9 mouse cellular contexts compared by ENCODE assay signal in genomic region chr13:21784311-21784710, GRCm38 (mm10). TPM values are rescaled to one million over a fixed set of nuclear protein-coding genes. Genes with fewer than 3 reads are reported as not detected.
DNase-seq lines count a peak whose midpoint lies in the region; ATAC-seq and TF ChIP-seq lines count a peak whose summit lies in the region.
"Had no signal": no experiment of that assay in that cellular context is flagged by ENCODE, and none has a peak within 500 bp of the region (broad histone marks: within the 10 kb centered on the region; RNA-seq: fewer than 3 reads in every experiment).

No protein-coding gene starts in this region.

- DNase-seq in lung, embryonic 14.5 days = peak; percentile 14
- no peak for DNase-seq in lung, adult 18-20 months
- peak; percentile 34 for DNase-seq in embryo, embryonic 11 days
- DNase-seq in retina, postnatal 1 day = no peak
- DNase-seq: right cerebral cortex, postnatal 14 days had no signal

- peak overlapping the region; percentile 100 for H3K27ac ChIP-seq in lung, embryonic 14.5 days (ENCODE audit: low read depth)
- H3K27ac ChIP-seq in hindbrain, embryonic 13.5 days = peak overlapping the region; percentile 31
- H3K27ac ChIP-seq in macrophage = peak overlapping the region; percentile 88

- H3K27me3 ChIP-seq in lung, embryonic 14.5 days (ENCODE audit: insufficient read depth, low read length) = no peaks in the 10 kb centered on the region
- H3K27me3 ChIP-seq in hindbrain, embryonic 13.5 days = 0 out of 2 replicates have a peak, but pooled peaks cover 3% of the 10 kb centered on the region

- no peaks in the 10 kb centered on the region for H3K79me2 ChIP-seq in macrophage (ENCODE audit: inconsistent target)

- TF ChIP-seq CTCF in lung, embryonic 14.5 days (IDR thresholded peaks at IDR 0.05; ENCODE audit: low read depth) = no peak

- no peaks in the 10 kb centered on the region for H3K9me3 ChIP-seq in lung, embryonic 14.5 days (ENCODE audit: low read depth, low read length)
- H3K9me3 ChIP-seq in hindbrain, embryonic 13.5 days = no peaks in the 10 kb centered on the region

- no peak overlapping the region for H3K4me3 ChIP-seq in lung, embryonic 14.5 days (ENCODE audit: low read depth, low read length)
- H3K4me3 ChIP-seq in hindbrain, embryonic 13.5 days = no peak overlapping the region; the same call in 1 of the 2 replicates
- no peak overlapping the region; the same call in 1 of the 2 replicates for H3K4me3 ChIP-seq in macrophage (ENCODE audit: inconsistent target)

- H3K4me1 ChIP-seq in lung, embryonic 14.5 days (ENCODE audit: insufficient read depth) = peaks cover 17% of the 10 kb centered on the region; the same call in 1 of the 2 replicates
- peaks cover 40% of the 10 kb centered on the region for H3K4me1 ChIP-seq in hindbrain, embryonic 13.5 days (replicated peaks)

- peak overlapping the region; percentile 45 for H3K9ac ChIP-seq in lung, embryonic 14.5 days
- peak overlapping the region; percentile 19; the same call in 1 of the 2 replicates for H3K9ac ChIP-seq in hindbrain, embryonic 13.5 days

- H3K4me2 ChIP-seq in lung, embryonic 14.5 days = peak overlapping the region; percentile 90
- H3K4me2 ChIP-seq in hindbrain, embryonic 13.5 days = peak overlapping the region; percentile 75

- 28% methylated on average over 6 of the region's 6 CpGs for WGBS in lung, embryonic 14.5 days
- WGBS in hindbrain, embryonic 13.5 days = 21% methylated on average over 6 of the region's 6 CpGs
- WGBS in macrophage (ENCODE audit: missing documents) = 88% methylated on average over 6 of the region's 6 CpGs

- no peak for ATAC-seq in lung, embryonic 14.5 days (ENCODE audit: insufficient read depth)
- no peak for ATAC-seq in hindbrain, embryonic 13.5 days (ENCODE audit: low FRiP score)
- ATAC-seq in erythroid progenitor cell, adult 5-6 weeks (replicated peaks; ENCODE audit: low FRiP score, poor library complexity, severe bottlenecking) = no peak
- no peak for ATAC-seq in cerebellum, adult (ENCODE audit: insufficient number of reproducible peaks, low FRiP score, low TSS enrichment)

- H3K36me3 ChIP-seq in lung, embryonic 14.5 days (ENCODE audit: insufficient read depth) = no peaks in the 10 kb centered on the region
- H3K36me3 ChIP-seq in hindbrain, embryonic 13.5 days = no peaks in the 10 kb centered on the region
- no peaks in the 10 kb centered on the region for H3K36me3 ChIP-seq in macrophage (ENCODE audit: inconsistent target)

RNA-seq across cellular contexts. Expression of gene Hist1h3i, which starts 1.1 kb away (rescaled TPM):
- 237 and 252 TPM in 2 replicates for polyA plus RNA-seq in lung, embryonic 14.5 days (2014; fragmentation: Nextera tagmentation; extraction: Ambion mirVana)
- 44.3 and 48.5 TPM in 2 replicates for polyA plus RNA-seq in hindbrain, embryonic 13.5 days (2015; fragmentation: Nextera tagmentation; extraction: Ambion mirVana)
- 10 to 100 TPM in 7 of 26 experiments, 1 to 10 TPM in 7, not detected in 12; 4.1 to 59.8 (median 9.4) TPM for total RNA-seq in macrophage (2018; cell fraction: chromatin; rRNA removed)
- total RNA-seq in macrophage (2018; cell fraction: cytosol; rRNA removed) = 10 to 100 TPM in 21 of 26 experiments, 1 to 10 TPM in 5; 4.4 to 63.6 (median 19.3) TPM
- total RNA-seq in macrophage (2018; cell fraction: nucleus; rRNA removed) = 10 to 100 TPM in 5 of 26 experiments, 1 to 10 TPM in 16, not detected in 5; 3.4 to 43.7 (median 6.8) TPM
- polyA plus RNA-seq in macrophage (2018) = not detected in 3 replicates
- total RNA-seq in erythroid progenitor cell, adult 5-6 weeks (2015; ENCODE audit: low replicate concordance) = 807 and 971 TPM in 2 replicates
- total RNA-seq in erythroid progenitor cell, adult 5-6 weeks (2017; ENCODE audit: low replicate concordance) = 793 and 862 TPM in 2 replicates

RNA-seq across cellular contexts. Expression of gene Hist1h2an, which starts 2.7 kb away (rescaled TPM):
- polyA plus RNA-seq in lung, embryonic 14.5 days (2014; fragmentation: Nextera tagmentation; extraction: Ambion mirVana) = 7.2 and 8.9 TPM in 2 replicates
- 1.8 and 2.8 TPM in 2 replicates for polyA plus RNA-seq in hindbrain, embryonic 13.5 days (2015; fragmentation: Nextera tagmentation; extraction: Ambion mirVana)
- 10 to 100 TPM in 1 of 26 experiments, 1 to 10 TPM in 6, not detected in 19; 4.5 to 13.8 (median 6.9) TPM for total RNA-seq in macrophage (2018; cell fraction: chromatin; rRNA removed)
- 10 to 100 TPM in 4 of 26 experiments, 1 to 10 TPM in 17, under 1 TPM in 2, not detected in 3; 0.92 to 20.1 (median 3.8) TPM for total RNA-seq in macrophage (2018; cell fraction: cytosol; rRNA removed)
- 10 to 100 TPM in 2 of 26 experiments, 1 to 10 TPM in 8, not detected in 16; 3.7 to 16.7 (median 6.7) TPM for total RNA-seq in macrophage (2018; cell fraction: nucleus; rRNA removed)
- not detected in 3 replicates for polyA plus RNA-seq in macrophage (2018)
- 9.4 and 13.4 TPM in 2 replicates for total RNA-seq in erythroid progenitor cell, adult 5-6 weeks (2015; ENCODE audit: low replicate concordance)
- total RNA-seq in erythroid progenitor cell, adult 5-6 weeks (2017; ENCODE audit: low replicate concordance) = 1,681 and 2,099 TPM in 2 replicates

RNA-seq across cellular contexts. Expression of gene Hist1h2bp, which starts 3.0 kb away (rescaled TPM):
- 2.0 and 3.4 TPM in 2 replicates for polyA plus RNA-seq in lung, embryonic 14.5 days (2014; fragmentation: Nextera tagmentation; extraction: Ambion mirVana)
- 0.68 and 0.97 TPM in 2 replicates for polyA plus RNA-seq in hindbrain, embryonic 13.5 days (2015; fragmentation: Nextera tagmentation; extraction: Ambion mirVana)
- 1 to 10 TPM in 2 of 26 experiments, not detected in 24; 2.6 to 3.0 TPM for total RNA-seq in macrophage (2018; cell fraction: chromatin; rRNA removed)
- total RNA-seq in macrophage (2018; cell fraction: cytosol; rRNA removed) = 1 to 10 TPM in 11 of 26 experiments, under 1 TPM in 11, not detected in 4; 0.44 to 2.8 (median 0.95) TPM
- 1 to 10 TPM in 2 of 26 experiments, not detected in 24; 2.2 to 2.9 TPM for total RNA-seq in macrophage (2018; cell fraction: nucleus; rRNA removed)
- not detected in 3 replicates for polyA plus RNA-seq in macrophage (2018)
- total RNA-seq in erythroid progenitor cell, adult 5-6 weeks (2015; ENCODE audit: low replicate concordance) = 31.0 and 96.0 TPM in 2 replicates
- total RNA-seq in erythroid progenitor cell, adult 5-6 weeks (2017; ENCODE audit: low replicate concordance) = 241 and 315 TPM in 2 replicates

RNA-seq across cellular contexts. Expression of gene Hist1h1b, which starts 3.9 kb away (rescaled TPM):
- 18.5 and 19.7 TPM in 2 replicates for polyA plus RNA-seq in lung, embryonic 14.5 days (2014; fragmentation: Nextera tagmentation; extraction: Ambion mirVana)
- 5.5 and 7.8 TPM in 2 replicates for polyA plus RNA-seq in hindbrain, embryonic 13.5 days (2015; fragmentation: Nextera tagmentation; extraction: Ambion mirVana)
- total RNA-seq in macrophage (2018; cell fraction: chromatin; rRNA removed) = 10 to 100 TPM in 1 of 26 experiments, 1 to 10 TPM in 21, not detected in 4; 1.3 to 25.1 (median 5.2) TPM
- 10 to 100 TPM in 11 of 26 experiments, 1 to 10 TPM in 15; 1.9 to 34.6 (median 8.0) TPM for total RNA-seq in macrophage (2018; cell fraction: cytosol; rRNA removed)
- 10 to 100 TPM in 5 of 26 experiments, 1 to 10 TPM in 19, not detected in 2; 1.0 to 47.6 (median 5.9) TPM for total RNA-seq in macrophage (2018; cell fraction: nucleus; rRNA removed)
- not detected in 3 replicates for polyA plus RNA-seq in macrophage (2018)
- total RNA-seq in erythroid progenitor cell, adult 5-6 weeks (2015; ENCODE audit: low replicate concordance) = 1,815 and 1,971 TPM in 2 replicates
- 4,746 and 7,405 TPM in 2 replicates for total RNA-seq in erythroid progenitor cell, adult 5-6 weeks (2017; ENCODE audit: low replicate concordance)

RNA-seq across cellular contexts. Expression of gene Hist1h2bq, which starts 25.7 kb away (rescaled TPM):
- polyA plus RNA-seq in lung, embryonic 14.5 days (2014; fragmentation: Nextera tagmentation; extraction: Ambion mirVana) = 24.4 and 25.8 TPM in 2 replicates
- polyA plus RNA-seq in hindbrain, embryonic 13.5 days (2015; fragmentation: Nextera tagmentation; extraction: Ambion mirVana) = 7.3 and 7.8 TPM in 2 replicates
- 10 to 100 TPM in 1 of 26 experiments, 1 to 10 TPM in 19, under 1 TPM in 1, not detected in 5; 1.00 to 11.4 (median 2.7) TPM for total RNA-seq in macrophage (2018; cell fraction: chromatin; rRNA removed)
- 10 to 100 TPM in 18 of 26 experiments, 1 to 10 TPM in 8; 3.9 to 39.1 (median 12.0) TPM for total RNA-seq in macrophage (2018; cell fraction: cytosol; rRNA removed)
- total RNA-seq in macrophage (2018; cell fraction: nucleus; rRNA removed) = 10 to 100 TPM in 5 of 26 experiments, 1 to 10 TPM in 18, not detected in 3; 1.3 to 20.7 (median 3.3) TPM
- polyA plus RNA-seq in macrophage (2018) = 0.17 to 0.62 TPM in 2 of 3 replicates, not detected in the other
- total RNA-seq in erythroid progenitor cell, adult 5-6 weeks (2015; ENCODE audit: low replicate concordance) = 607 and 1,040 TPM in 2 replicates
- total RNA-seq in erythroid progenitor cell, adult 5-6 weeks (2017; ENCODE audit: low replicate concordance) = 124 and 1,223 TPM in 2 replicates

Comparison
In these comparisons a context has a peak if more than half of its experiments do, and no peak if none do; other contexts are left out.
1. DNase-seq: peak in lung, embryonic 14.5 days (single experiment) and embryo, embryonic 11 days (single experiment); none in lung, adult 18-20 months (0 of 2) and retina, postnatal 1 day (single experiment).
2. H3K27ac ChIP-seq: peak in every context shown above with its lines; median percentile 100 in lung, embryonic 14.5 days; 88 in macrophage; 31 in hindbrain, embryonic 13.5 days.
3. RNA of gene Hist1h3i, which starts 1.1 kb away (polyA plus RNA-seq): 237 to 252 TPM in lung, embryonic 14.5 days and 44.3 to 48.5 TPM in hindbrain, embryonic 13.5 days; not detected in macrophage; every median in the first group is over 10 times any median in the second.